Mouse (Mus musculus) c-Kit-positive CD71-positive TER-119-negative erythroid progenitor cells, embryonic 14.5 days (primary cell): ENCODE measurements around the gene Ranbp9.
A peak's percentile ranks its signal among the peaks of the same experiment; 100 is the strongest.

ENCODE experiments used
- DNase-seq: peaks from one replicate; pipeline ENCODE4 v3.0.0-alpha.2; 2013; ENCODE audit warnings: low read depth

The Ranbp9 gene

DNA sequence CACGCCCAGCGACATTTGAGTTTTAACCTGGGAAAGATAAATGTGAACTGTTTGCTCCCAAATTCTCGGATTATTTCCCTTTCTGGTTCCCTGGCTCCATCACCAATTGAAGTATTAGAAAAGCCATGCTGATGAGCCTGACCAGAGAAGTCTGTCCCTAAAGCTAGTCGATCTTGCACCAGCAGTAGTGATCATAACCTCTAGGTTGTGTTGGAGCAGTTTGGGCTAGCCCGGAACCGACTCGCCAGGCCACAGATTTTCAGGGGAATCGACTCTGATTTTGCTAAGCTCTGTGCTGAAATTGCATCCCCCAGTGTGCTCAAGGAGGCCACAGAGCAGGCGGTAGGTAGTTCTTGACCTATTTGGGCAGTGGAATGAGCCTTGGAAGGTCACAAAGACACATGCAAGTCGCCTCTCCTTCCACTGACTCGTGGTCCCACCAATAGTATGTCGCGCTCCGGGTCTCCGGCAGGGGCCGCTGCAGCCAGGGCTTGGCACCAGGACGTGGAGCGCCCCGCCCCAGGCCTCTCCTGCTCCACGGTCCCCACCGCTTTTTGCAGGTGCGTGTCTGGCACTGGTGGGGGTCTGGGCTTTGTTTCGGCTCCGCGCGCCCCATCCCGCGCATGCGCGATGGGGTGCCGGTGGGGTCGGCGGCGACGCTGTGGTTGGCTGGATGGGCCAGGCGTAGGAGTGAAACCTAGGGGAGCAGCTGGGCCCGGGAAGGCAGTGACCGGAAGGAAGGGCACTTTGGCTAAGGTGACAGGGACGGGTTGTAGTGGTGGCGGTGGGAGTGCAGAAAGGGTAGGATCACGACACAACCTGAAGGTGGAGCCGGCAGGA lies 115.9 kb downstream of the Ranbp9 start, which contains the start of gene Sirt5:
Gene Sirt5 (plus strand): TSS at position 512 of the 840 bp plus-strand sequence.
- peak; percentile 60 for DNase-seq

DNA sequence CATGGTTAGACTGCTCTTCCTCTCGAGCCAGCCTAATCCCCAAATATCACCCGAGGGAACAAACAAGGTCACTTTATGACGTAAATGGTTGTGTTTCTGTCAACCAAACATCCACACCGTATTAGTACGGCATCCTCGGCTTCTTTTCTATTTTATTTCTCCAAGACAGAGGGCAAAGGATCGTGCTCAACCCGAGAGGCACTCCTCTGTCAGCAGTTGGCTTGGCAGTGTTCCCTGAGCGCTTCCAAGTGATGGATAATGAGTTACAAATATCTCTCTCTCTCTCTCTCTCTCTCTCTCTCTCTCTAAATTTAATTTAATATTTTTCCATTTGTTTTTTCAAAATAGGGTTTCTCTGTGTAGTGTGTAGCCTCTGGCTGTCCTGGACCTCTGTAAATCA lies 118.7 kb downstream of the Ranbp9 start:
- DNase-seq, result no peak

DNA sequence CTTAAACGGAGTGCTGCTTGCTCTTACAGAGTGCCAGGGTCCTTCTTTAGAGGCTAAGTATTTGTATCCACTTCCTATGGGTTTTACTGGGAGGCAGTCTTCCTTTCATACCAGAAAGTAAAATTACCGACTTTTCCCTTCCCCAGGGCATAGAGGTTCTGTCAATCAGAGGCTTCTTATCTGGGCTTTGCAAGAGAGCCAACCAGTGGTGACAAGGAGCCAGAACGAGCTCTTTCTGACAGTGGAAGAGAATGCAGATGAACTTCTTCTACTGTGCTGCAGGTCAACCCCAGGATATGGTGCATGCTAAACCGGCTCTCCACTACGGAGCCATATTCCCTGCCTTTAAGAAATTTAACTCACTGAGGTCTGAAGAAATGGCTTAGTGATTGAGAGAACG lies 120.5 kb downstream of the Ranbp9 start:
- no peak for DNase-seq

DNA sequence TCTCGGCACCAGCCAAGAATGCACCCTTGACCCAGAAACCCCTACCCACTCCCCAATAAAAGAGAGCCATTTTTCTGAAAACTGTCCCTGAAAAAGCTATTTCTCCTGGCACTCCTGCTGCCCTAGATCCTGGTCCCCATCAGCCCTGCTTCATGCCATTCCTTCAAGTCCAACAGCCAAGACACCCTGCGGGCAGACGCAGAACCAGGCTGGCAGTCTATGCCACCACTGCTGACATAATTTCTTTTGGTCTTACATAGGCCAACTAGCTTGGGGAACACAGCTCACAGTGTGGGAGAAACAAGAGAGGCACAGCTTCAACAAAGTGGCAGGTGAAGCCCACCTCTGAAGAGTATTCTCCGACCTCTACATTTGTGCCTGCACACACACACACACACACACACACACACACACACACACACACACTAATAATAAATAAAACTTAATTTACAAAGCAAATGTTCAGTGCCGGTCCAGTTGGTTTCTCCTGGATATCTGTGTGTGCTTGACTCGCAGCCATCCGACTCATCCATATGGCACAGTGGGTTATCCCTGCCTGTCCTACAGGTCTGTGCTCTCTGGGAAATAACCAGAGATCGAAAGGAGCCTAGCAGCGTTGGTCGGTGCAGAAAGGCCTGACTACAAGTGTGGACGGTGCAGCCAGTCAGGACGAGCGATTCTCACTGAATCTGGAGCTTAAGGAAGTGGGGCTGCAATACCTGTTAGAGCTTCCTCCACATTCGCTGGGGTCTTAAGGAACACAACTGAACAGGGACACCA lies 124.5 kb downstream of the Ranbp9 start:
- no peak for DNase-seq

DNA sequence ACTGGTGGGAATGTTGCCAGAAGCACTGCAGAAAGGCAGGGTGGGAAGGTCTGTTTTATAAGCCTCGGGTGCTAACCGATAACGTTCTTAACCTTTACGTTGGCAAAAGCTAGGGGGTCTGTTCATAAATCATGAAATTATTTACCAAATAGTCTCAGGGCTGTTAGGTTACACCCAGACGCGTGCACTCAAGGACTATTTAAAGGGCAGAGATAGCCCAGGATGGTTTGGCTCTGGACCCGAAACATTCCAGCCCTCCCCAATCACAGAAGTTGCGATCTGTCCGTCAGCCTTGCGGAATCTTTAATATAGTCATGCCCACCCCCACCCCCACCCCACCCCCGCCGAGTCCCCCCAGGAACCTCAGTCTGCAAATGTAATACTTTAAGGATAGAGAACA lies 126.7 kb downstream of the Ranbp9 start:
- no peak for DNase-seq

DNA sequence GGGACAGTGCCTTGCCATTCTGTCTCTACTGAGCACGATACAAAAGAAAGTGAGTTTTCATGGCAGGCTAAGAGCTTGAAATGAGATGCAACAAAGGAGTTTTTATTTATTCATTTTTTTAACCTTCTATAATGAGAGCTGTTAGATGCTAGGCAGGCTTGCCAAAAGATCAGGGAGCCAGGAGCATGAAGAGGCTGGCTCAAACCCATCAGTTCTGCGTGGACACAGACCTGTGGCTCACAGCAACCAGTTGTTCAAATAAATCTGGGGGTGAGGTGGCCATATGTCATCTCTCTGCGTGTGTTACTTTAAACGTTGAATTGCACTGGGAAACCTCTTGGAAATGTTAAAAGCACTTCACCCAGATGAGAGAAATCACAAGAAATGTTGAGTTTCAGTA lies 127.7 kb downstream of the Ranbp9 start:
- no peak for DNase-seq
